Mouse (Mus musculus): ENCODE measurements around the gene Cacna2d4. TPM values are rescaled to one million over a fixed set of nuclear protein-coding genes. Genes with fewer than 3 reads are reported as not detected.

Gene Cacna2d4
- total and polyA plus RNA-seq, 2 experiments = 0.28 TPM; not detected in 1

- DNase-seq (ENCODE audit: extremely low read depth, low read depth, low spot score) = no peak
- H3K4me1 ChIP-seq (ENCODE audit: control insufficient read depth, insufficient read depth, low read length) = no peaks in the 10 kb centered on the region
- H3K36me3 ChIP-seq (ENCODE audit: control insufficient read depth, insufficient read depth, low read length) = no peaks in the 10 kb centered on the region
- H3K4me3 ChIP-seq (ENCODE audit: insufficient read depth, low read depth, low read length) = no peak overlapping the region
- TF ChIP-seq POLR2A (IDR thresholded peaks at IDR 0.05; ENCODE audit: extremely low read depth, insufficient read depth, low read length) = no peak
- TF ChIP-seq CTCF (IDR thresholded peaks at IDR 0.05; ENCODE audit: low read depth, low read length) = no peak
- H3K9ac ChIP-seq (ENCODE audit: low read depth, low read length) = no peak overlapping the region
- 81% methylated on average over 13 of the region's 13 CpGs for WGBS
- H3K27me3 ChIP-seq (ENCODE audit: control insufficient read depth, insufficient read depth, low read length) = no peaks in the 10 kb centered on the region
- no peaks in the 10 kb centered on the region for H3K79me2 ChIP-seq (ENCODE audit: control insufficient read depth, insufficient read depth, low read length)
- H3K27ac ChIP-seq (replicated peaks; ENCODE audit: insufficient read depth, low read depth, low read length) = no peak overlapping the region
Observed at GRCm38 (mm10) chr6:119224451-119225195, 11.7 kb upstream of the Cacna2d4 start.

- no peaks in the 10 kb centered on the region for H3K36me3 ChIP-seq (ENCODE audit: control insufficient read depth, insufficient read depth, low read length)
- no peaks in the 10 kb centered on the region for H3K79me2 ChIP-seq (ENCODE audit: control insufficient read depth, insufficient read depth, low read length)
- no peaks in the 10 kb centered on the region for H3K4me1 ChIP-seq (ENCODE audit: control insufficient read depth, insufficient read depth, low read length)
- no peak overlapping the region for H3K27ac ChIP-seq (replicated peaks; ENCODE audit: insufficient read depth, low read depth, low read length)
- 78% methylated on average over 12 of the region's 12 CpGs for WGBS
- H3K4me3 ChIP-seq (ENCODE audit: insufficient read depth, low read depth, low read length) = no peak overlapping the region
- no peak for TF ChIP-seq CTCF (IDR thresholded peaks at IDR 0.05; ENCODE audit: low read depth, low read length)
- TF ChIP-seq POLR2A (IDR thresholded peaks at IDR 0.05; ENCODE audit: extremely low read depth, insufficient read depth, low read length) = no peak
- no peak overlapping the region for H3K9ac ChIP-seq (ENCODE audit: low read depth, low read length)
- no peaks in the 10 kb centered on the region for H3K27me3 ChIP-seq (ENCODE audit: control insufficient read depth, insufficient read depth, low read length)
- no peak for DNase-seq (ENCODE audit: extremely low read depth, low read depth, low spot score)
Observed at GRCm38 (mm10) chr6:119225226-119225625, 11.1 kb upstream of the Cacna2d4 start.

- no peak overlapping the region for H3K9ac ChIP-seq (ENCODE audit: low read depth, low read length)
- H3K79me2 ChIP-seq (ENCODE audit: control insufficient read depth, insufficient read depth, low read length) = no peaks in the 10 kb centered on the region
- no peaks in the 10 kb centered on the region for H3K27me3 ChIP-seq (ENCODE audit: control insufficient read depth, insufficient read depth, low read length)
- 79% methylated on average over 6 of the region's 6 CpGs for WGBS
- TF ChIP-seq CTCF (IDR thresholded peaks at IDR 0.05; ENCODE audit: low read depth, low read length) = no peak
- TF ChIP-seq POLR2A (IDR thresholded peaks at IDR 0.05; ENCODE audit: extremely low read depth, insufficient read depth, low read length) = no peak
- H3K4me3 ChIP-seq (ENCODE audit: insufficient read depth, low read depth, low read length) = no peak overlapping the region
- no peaks in the 10 kb centered on the region for H3K36me3 ChIP-seq (ENCODE audit: control insufficient read depth, insufficient read depth, low read length)
- DNase-seq (ENCODE audit: extremely low read depth, low read depth, low spot score) = no peak
- H3K27ac ChIP-seq (replicated peaks; ENCODE audit: insufficient read depth, low read depth, low read length) = no peak overlapping the region
- no peaks in the 10 kb centered on the region for H3K4me1 ChIP-seq (ENCODE audit: control insufficient read depth, insufficient read depth, low read length)
Observed at GRCm38 (mm10) chr6:119225731-119226130, 10.6 kb upstream of the Cacna2d4 start.

GRCm38 (mm10) chr6:119227001-119227400 is 9.3 kb upstream of the Cacna2d4 start:
- Histone ChIP-seq H3K4me1 (ENCODE audit: control insufficient read depth, insufficient read depth, low read length) (no peaks in the 10 kb centered on the region), H3K27me3 (ENCODE audit: control insufficient read depth, insufficient read depth, low read length) (no peaks in the 10 kb centered on the region), H3K79me2 (ENCODE audit: control insufficient read depth, insufficient read depth, low read length) (no peaks in the 10 kb centered on the region), H3K27ac (replicated peaks; ENCODE audit: insufficient read depth, low read depth, low read length) (no peak overlapping the region), H3K9ac (ENCODE audit: low read depth, low read length) (no peak overlapping the region), H3K36me3 (ENCODE audit: control insufficient read depth, insufficient read depth, low read length) (no peaks in the 10 kb centered on the region), H3K4me3 (ENCODE audit: insufficient read depth, low read depth, low read length) (no peak overlapping the region)
- TF ChIP-seq CTCF (IDR thresholded peaks at IDR 0.05; ENCODE audit: low read depth, low read length) (no peak), POLR2A (IDR thresholded peaks at IDR 0.05; ENCODE audit: extremely low read depth, insufficient read depth, low read length) (no peak)
- DNase-seq (ENCODE audit: extremely low read depth, low read depth, low spot score) = no peak
- WGBS = 86% methylated on average over 8 of the region's 8 CpGs

- 75% methylated on average over 11 of the region's 11 CpGs for WGBS
Observed at GRCm38 (mm10) chr6:119228861-119229603, 7.3 kb upstream of the Cacna2d4 start.

More at GRCm38 (mm10) chr6:119228861-119229603, 7.3 kb upstream of the Cacna2d4 start:
- Histone ChIP-seq H3K9ac (ENCODE audit: low read depth, low read length) (no peak overlapping the region), H3K4me3 (ENCODE audit: insufficient read depth, low read depth, low read length) (no peak overlapping the region), H3K36me3 (ENCODE audit: control insufficient read depth, insufficient read depth, low read length) (no peaks in the 10 kb centered on the region), H3K79me2 (ENCODE audit: control insufficient read depth, insufficient read depth, low read length) (no peaks in the 10 kb centered on the region), H3K27ac (replicated peaks; ENCODE audit: insufficient read depth, low read depth, low read length) (no peak overlapping the region), H3K4me1 (ENCODE audit: control insufficient read depth, insufficient read depth, low read length) (no peaks in the 10 kb centered on the region), H3K27me3 (ENCODE audit: control insufficient read depth, insufficient read depth, low read length) (no peaks in the 10 kb centered on the region)
- no peak for TF ChIP-seq POLR2A (IDR thresholded peaks at IDR 0.05; ENCODE audit: extremely low read depth, insufficient read depth, low read length)
- TF ChIP-seq CTCF (IDR thresholded peaks at IDR 0.05; ENCODE audit: low read depth, low read length) = no peak
- DNase-seq (ENCODE audit: extremely low read depth, low read depth, low spot score) = no peak

Measured in liver, adult 2 months (tissue).